Mouse (Mus musculus) CD4-positive, CD25-positive, alpha-beta regulatory T cell, adult 4 months (primary cell): ENCODE results near the gene Metap1d. TPM values are rescaled to one million over a fixed set of nuclear protein-coding genes. Genes with fewer than 3 reads are reported as not detected.
A peak's percentile ranks its signal among the peaks of the same experiment; 100 is the strongest.

ENCODE experiments used
- ATAC-seq: one replicate; pipeline ENCODE4 v1.8.0; 2017
- polyA plus RNA-seq, 2 experiments: library from polyadenylated mRNA; unstranded; fragments of 100-300 nt; shearing (Covaris generic); gene quantifications; one replicate each; pipeline ENCODE4 v1.2.1; 2017

Metap1d gene
- 10 to 100 TPM; 31.5 to 35.3 TPM for polyA plus RNA-seq

GRCm38 (mm10) chr2:71453161-71453916 is at the start of gene Metap1d:
Metap1d (plus strand) TSS chr2:71453276.
- ATAC-seq: peak; percentile 96

- peak; percentile 51 for ATAC-seq
Observed at GRCm38 (mm10) chr2:71405613-71406012, 47.5 kb upstream of the Metap1d start.

GRCm38 (mm10) chr2:71418760-71419280 is 34.3 kb upstream of the Metap1d start:
- ATAC-seq: no peak

- no peak for ATAC-seq
Observed at GRCm38 (mm10) chr2:71419408-71419807, 33.7 kb upstream of the Metap1d start.

GRCm38 (mm10) chr2:71420895-71421425 is 32.1 kb upstream of the Metap1d start:
- ATAC-seq: no peak

GRCm38 (mm10) chr2:71424545-71424944 is 28.5 kb upstream of the Metap1d start:
- ATAC-seq: no peak

- ATAC-seq: no peak
Observed at GRCm38 (mm10) chr2:71435440-71435839, 17.6 kb upstream of the Metap1d start.

GRCm38 (mm10) chr2:71443376-71443775 is 9.7 kb upstream of the Metap1d start:
- ATAC-seq: no peak

- no peak for ATAC-seq
Observed at GRCm38 (mm10) chr2:71445536-71446196, 7.4 kb upstream of the Metap1d start.

GRCm38 (mm10) chr2:71449604-71450003 is 3.5 kb upstream of the Metap1d start:
- no peak for ATAC-seq

- no peak for ATAC-seq
Observed at GRCm38 (mm10) chr2:71451761-71452160, 1.3 kb upstream of the Metap1d start.

- ATAC-seq: no peak
Observed at GRCm38 (mm10) chr2:71453917-71454260, 813 bp downstream of the Metap1d start.

- ATAC-seq: no peak
Observed at GRCm38 (mm10) chr2:71458624-71459023, 5.5 kb downstream of the Metap1d start.

- ATAC-seq: no peak
Observed at GRCm38 (mm10) chr2:71459659-71460058, 6.6 kb downstream of the Metap1d start.

GRCm38 (mm10) chr2:71461139-71461538 is 8.1 kb downstream of the Metap1d start:
- no peak for ATAC-seq

GRCm38 (mm10) chr2:71461589-71461988 is 8.5 kb downstream of the Metap1d start:
- no peak for ATAC-seq

- ATAC-seq: no peak
Observed at GRCm38 (mm10) chr2:71462066-71462465, 9.0 kb downstream of the Metap1d start.

GRCm38 (mm10) chr2:71462553-71462952 is 9.5 kb downstream of the Metap1d start:
- no peak for ATAC-seq

GRCm38 (mm10) chr2:71466103-71466502 is 13.0 kb downstream of the Metap1d start:
- ATAC-seq: no peak

GRCm38 (mm10) chr2:71466861-71467450 is 13.9 kb downstream of the Metap1d start:
- no peak for ATAC-seq

- no peak for ATAC-seq
Observed at GRCm38 (mm10) chr2:71471094-71471493, 18.0 kb downstream of the Metap1d start.

GRCm38 (mm10) chr2:71473830-71474229 is 20.8 kb downstream of the Metap1d start:
- no peak for ATAC-seq

- ATAC-seq: no peak
Observed at GRCm38 (mm10) chr2:71474345-71474744, 21.3 kb downstream of the Metap1d start.
